Mouse (Mus musculus): ENCODE results near the gene Hnf4a.
"Not testable (repeated sequence)": the region's sequence is repeated elsewhere in the genome, so short reads cannot be mapped to it uniquely, and the experiment has no call there.

DNA sequence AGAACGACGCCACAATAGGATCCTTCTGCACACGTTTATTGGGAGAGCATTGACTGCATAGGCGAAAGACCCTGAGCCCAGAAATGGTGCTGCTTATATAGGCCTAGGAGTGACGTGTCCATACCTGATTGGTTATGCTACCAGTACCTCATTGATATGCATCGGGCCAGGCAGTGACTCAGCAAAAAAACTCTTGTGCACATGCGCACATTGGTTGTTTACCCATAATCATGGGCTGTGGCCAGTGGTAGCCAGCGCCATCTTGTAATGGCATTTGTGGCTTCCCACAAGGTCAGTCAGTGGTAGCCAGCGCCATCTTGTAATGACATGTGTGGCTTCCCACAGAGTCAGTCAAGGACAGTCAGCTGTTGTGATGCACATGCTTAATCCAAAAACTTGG lies 45.3 kb upstream of the Hnf4a start:
- not testable (repeated sequence) for TF ChIP-seq CTCF (IDR thresholded peaks at IDR 0.05; ENCODE audit: insufficient read depth, low read length); POLR2A (IDR thresholded peaks at IDR 0.05; ENCODE audit: borderline replicate concordance, extremely low read depth, low read depth, low read length)

All from lung, adult 2 months (tissue).